Mouse (Mus musculus) cortical plate, adult 2 months (tissue): ENCODE measurements around the gene Slc12a1.

Source experiments
- CTCF ChIP-seq: fragments of 200-500 bp; IDR thresholded peaks from 2 replicates; pipeline ENCODE4 v1.5.1; 2011; ENCODE audit warnings: mild to moderate bottlenecking, control low read depth, low read length; ENCODE audit not compliant: insufficient read depth; ENCODE audit errors: extremely low read depth
- POLR2A ChIP-seq: fragments of 200-500 bp; IDR thresholded peaks from 2 replicates; pipeline ENCODE4 v1.6.1; 2011; ENCODE audit warnings: mild to moderate bottlenecking, low read length, control low read depth; ENCODE audit not compliant: insufficient read depth; ENCODE audit errors: extremely low read depth

GRCm38 (mm10) chr2:125253699-125254098 lies 101.4 kb downstream of the Slc12a1 start:
- TF ChIP-seq POLR2A, result no peak
- no peak for TF ChIP-seq CTCF
